15 mouse cellular contexts compared by ENCODE assay signal in the genomic region with DNA sequence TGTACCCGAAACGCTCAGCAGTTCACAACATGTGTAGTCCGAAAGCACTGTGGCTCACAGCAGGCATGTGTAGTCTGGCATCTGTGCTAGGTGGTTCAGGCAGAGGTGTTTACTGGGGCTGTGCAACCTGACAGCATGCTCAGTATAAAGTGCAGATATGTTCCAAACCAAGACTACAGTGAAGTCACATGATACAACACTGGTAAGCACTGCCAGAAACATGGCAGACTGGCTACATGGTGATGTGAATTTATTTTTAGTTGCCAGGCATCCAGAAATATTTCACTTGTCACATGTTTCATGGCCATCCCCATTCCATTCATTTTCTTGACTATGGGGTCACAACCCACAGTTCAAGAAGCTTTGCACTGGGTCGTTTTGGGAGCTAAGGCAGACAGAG.
"Had no signal": no experiment of that assay in that cellular context is flagged by ENCODE, and none has a peak within 500 bp of the region (broad histone marks: within the 10 kb centered on the region; RNA-seq: fewer than 3 reads in every experiment).

No protein-coding gene starts in this region.

- DNase-seq: kidney, postnatal 36 days; layer of hippocampus, adult 9-11 months; layer of hippocampus, postnatal 36 days; lung, adult 2 months; lung, postnatal 10 days; right cerebral cortex, postnatal 14 days; thymus, adult 2 months; thymus, postnatal 25 days had no signal

- H3K36me3 ChIP-seq: kidney, embryonic 15.5 days; liver, embryonic 15.5 days; midbrain, embryonic 13.5 days; stomach, embryonic 15.5 days had no signal

- ATAC-seq: midbrain, embryonic 13.5 days had no signal

- H3K4me2 ChIP-seq: kidney, embryonic 15.5 days; liver, embryonic 11.5 days; liver, embryonic 15.5 days; midbrain, embryonic 13.5 days; stomach, embryonic 15.5 days had no signal

- H3K4me3 ChIP-seq: kidney, embryonic 15.5 days; liver, embryonic 15.5 days; megakaryocyte, embryonic 14.5 days; midbrain, embryonic 13.5 days; stomach, embryonic 15.5 days had no signal

- H3K4me1 ChIP-seq: liver, embryonic 15.5 days; stomach, embryonic 15.5 days had no signal

- H3K27me3 ChIP-seq: kidney, embryonic 15.5 days; liver, embryonic 15.5 days; megakaryocyte, embryonic 14.5 days; midbrain, embryonic 13.5 days; stomach, embryonic 15.5 days had no signal

- H3K9me3 ChIP-seq: kidney, embryonic 15.5 days; liver, embryonic 15.5 days; megakaryocyte, embryonic 14.5 days; midbrain, embryonic 13.5 days; stomach, embryonic 15.5 days had no signal

- H3K9ac ChIP-seq: kidney, embryonic 15.5 days; liver, embryonic 15.5 days; midbrain, embryonic 13.5 days; stomach, embryonic 15.5 days had no signal

- H3K27ac ChIP-seq: kidney, embryonic 15.5 days; liver, embryonic 15.5 days; macrophage; midbrain, embryonic 13.5 days; stomach, embryonic 15.5 days had no signal
